15 mouse cellular contexts compared by ENCODE assay signal in genomic region chr2:137574845-137575449, GRCm38 (mm10).
DNase-seq lines count a peak whose midpoint lies in the region; ATAC-seq and TF ChIP-seq lines count a peak whose summit lies in the region.
"Had no signal": no experiment of that assay in that cellular context is flagged by ENCODE, and none has a peak within 500 bp of the region (broad histone marks: within the 10 kb centered on the region; RNA-seq: fewer than 3 reads in every experiment).

No protein-coding gene starts in this region.

- no peak overlapping the region for H3K4me3 ChIP-seq in gastrocnemius, adult 2 months
- H3K4me3 ChIP-seq in limb, embryonic 13.5 days, result no peak overlapping the region
- H3K4me3 ChIP-seq in limb, embryonic 10.5 days, result no peak overlapping the region
- no peak overlapping the region for H3K4me3 ChIP-seq in intestine, embryonic 16.5 days (ENCODE audit: low read length)
- H3K4me3 ChIP-seq: heart, embryonic 13.5 days; left cerebral cortex, adult 2 months had no signal

- peak; percentile 66; the same call in 1 of the 2 replicates for ATAC-seq in limb, embryonic 13.5 days (ENCODE audit: low FRiP score, low read depth)
- peak; percentile 55 for ATAC-seq in intestine, embryonic 16.5 days
- ATAC-seq: activated CD4-positive, CD25-positive, alpha-beta regulatory T cell, adult 4 months had no signal

- H3K9me3 ChIP-seq in limb, embryonic 13.5 days, result no peaks in the 10 kb centered on the region
- H3K9me3 ChIP-seq in limb, embryonic 10.5 days (replicated peaks), result no peaks in the 10 kb centered on the region
- no peaks in the 10 kb centered on the region for H3K9me3 ChIP-seq in intestine, embryonic 16.5 days (ENCODE audit: control insufficient read depth, low read length)
- H3K9me3 ChIP-seq: heart, embryonic 13.5 days had no signal

- H3K9ac ChIP-seq in limb, embryonic 13.5 days, result no peak overlapping the region
- no peak overlapping the region for H3K9ac ChIP-seq in intestine, embryonic 16.5 days (ENCODE audit: low read depth, low read length)
- H3K9ac ChIP-seq: heart, embryonic 13.5 days; hindbrain, embryonic 14.5 days had no signal

- H3K27ac ChIP-seq in gastrocnemius, adult 2 months, result peak overlapping the region; percentile 51; the same call in 1 of the 2 replicates
- no peak overlapping the region for H3K27ac ChIP-seq in limb, embryonic 13.5 days
- H3K27ac ChIP-seq in limb, embryonic 10.5 days, result no peak overlapping the region
- no peak overlapping the region for H3K27ac ChIP-seq in intestine, embryonic 16.5 days (ENCODE audit: low read length)
- H3K27ac ChIP-seq: heart, embryonic 13.5 days; hindbrain, embryonic 14.5 days; left cerebral cortex, adult 2 months had no signal

- H3K4me2 ChIP-seq in limb, embryonic 13.5 days (replicated peaks), result no peak overlapping the region
- H3K4me2 ChIP-seq in intestine, embryonic 16.5 days (ENCODE audit: low read depth, low read length), result no peak overlapping the region
- H3K4me2 ChIP-seq: heart, embryonic 13.5 days; hindbrain, embryonic 14.5 days had no signal

- H3K27me3 ChIP-seq in limb, embryonic 13.5 days, result no peaks in the 10 kb centered on the region
- H3K27me3 ChIP-seq in limb, embryonic 10.5 days (ENCODE audit: low read depth, poor library complexity, severe bottlenecking), result no peaks in the 10 kb centered on the region
- no peaks in the 10 kb centered on the region for H3K27me3 ChIP-seq in intestine, embryonic 16.5 days (replicated peaks; ENCODE audit: control insufficient read depth, insufficient read depth, low read length)
- H3K27me3 ChIP-seq: heart, embryonic 13.5 days had no signal

- no peaks in the 10 kb centered on the region for H3K36me3 ChIP-seq in limb, embryonic 13.5 days
- no peaks in the 10 kb centered on the region for H3K36me3 ChIP-seq in limb, embryonic 10.5 days
- no peaks in the 10 kb centered on the region for H3K36me3 ChIP-seq in intestine, embryonic 16.5 days (ENCODE audit: control insufficient read depth, insufficient read depth, low read length)
- H3K36me3 ChIP-seq: heart, embryonic 13.5 days had no signal

- DNase-seq in gastrocnemius, adult 2 months, result no peak
- no peak for DNase-seq in gastrocnemius, adult 8-10 months (ENCODE audit: low spot score in 2 of 2)
- DNase-seq in limb, embryonic 10.5 days (ENCODE audit: low spot score), result no peak
- peak; percentile 57 for DNase-seq in Muller cell, postnatal 12 days (ENCODE audit: inconsistent ontology term)
- DNase-seq in left cerebral cortex, adult 11 months (ENCODE audit: low spot score), result no peak
- DNase-seq: cerebellum, adult 11-12 months; kidney, adult 8-10 months; liver; right cerebral cortex, adult 18-20 months had no signal

- intact Hi-C loops in gastrocnemius, adult 2 months (cut with DNase I), result loop anchor here (10.0 kb wide), 1 partner anchor 470 kb away; no protein-coding TSS in a partner anchor

- H3K4me1 ChIP-seq in limb, embryonic 13.5 days, result no peaks in the 10 kb centered on the region; the same call in 1 of the 2 replicates
- H3K4me1 ChIP-seq in limb, embryonic 10.5 days, result no peaks in the 10 kb centered on the region
- no peaks in the 10 kb centered on the region for H3K4me1 ChIP-seq in intestine, embryonic 16.5 days (ENCODE audit: control insufficient read depth, insufficient read depth, low read length)
- H3K4me1 ChIP-seq: heart, embryonic 13.5 days had no signal

- no peak for TF ChIP-seq CTCF in gastrocnemius, adult 2 months (IDR thresholded peaks at IDR 0.05)

- 45% methylated on average over 4 of the region's 4 CpGs for WGBS in limb, embryonic 13.5 days
- WGBS in limb, embryonic 10.5 days, result 88% methylated on average over 4 of the region's 4 CpGs
- WGBS in intestine, embryonic 16.5 days, result 34% methylated on average over 4 of the region's 4 CpGs
